Mouse (Mus musculus) kidney, postnatal 0 days (tissue): Measurements from ENCODE around the gene Npas3. TPM values are rescaled to one million over a fixed set of nuclear protein-coding genes. Genes with fewer than 3 reads are reported as not detected.
A peak's percentile ranks its signal among the peaks of the same experiment; 100 is the strongest.

Experiments used
- ATAC-seq: fragments of 200-750 bp; cut with Nextera tagmentation; replicated peaks from 2 replicates; pipeline ENCODE4 v1.8.0; 2017; ENCODE audit warnings: low read depth, moderate number of reproducible peaks, moderate TSS enrichment, moderate library complexity; ENCODE audit not compliant: low FRiP score
- DNase-seq: peaks from one replicate; pipeline ENCODE4 v3.0.0-alpha.2; 2016; ENCODE audit warnings: low spot score
- H3K27ac ChIP-seq: fragments of 300-500 bp; sonication (generic); 2 replicates; pipeline ENCODE4 v1.5.1; 2014; ENCODE audit warnings: mild to moderate bottlenecking
- H3K27me3 ChIP-seq: fragments of 300-500 bp; sonication (generic); 2 replicates; pipeline ENCODE4 v1.6.1; 2014; ENCODE audit warnings: low read length, mixed read lengths; ENCODE audit not compliant: insufficient read depth
- H3K36me3 ChIP-seq: fragments of 300-500 bp; sonication (generic); 2 replicates; pipeline ENCODE4 v1.6.1; 2014; ENCODE audit warnings: low read length, mixed read lengths; ENCODE audit not compliant: insufficient read depth
- H3K4me1 ChIP-seq: fragments of 300-500 bp; sonication (generic); replicated peaks from 2 replicates; pipeline ENCODE4 v1.6.1; 2014; ENCODE audit warnings: antibody characterized with exemption, low read length, mixed read lengths; ENCODE audit not compliant: insufficient read depth
- H3K4me2 ChIP-seq: fragments of 300-500 bp; sonication (generic); 2 replicates; pipeline ENCODE4 v1.6.1; 2014; ENCODE audit warnings: mild to moderate bottlenecking, low read length, moderate library complexity, mixed read lengths
- H3K4me3 ChIP-seq: fragments of 300-500 bp; sonication (generic); replicated peaks from 2 replicates; pipeline ENCODE4 v1.5.1; 2014; ENCODE audit warnings: low read depth, low read length
- H3K9ac ChIP-seq: fragments of 300-500 bp; sonication (generic); 2 replicates; pipeline ENCODE4 v1.6.1; 2014; ENCODE audit warnings: low read depth, low read length
- H3K9me3 ChIP-seq: fragments of 300-500 bp; sonication (generic); replicated peaks from 2 replicates; pipeline ENCODE4 v1.6.1; 2016; ENCODE audit warnings: low read length, inconsistent platforms, mixed read lengths
- CTCF ChIP-seq: IDR thresholded peaks from 2 replicates; pipeline ENCODE4 v1.5.1; 2016; ENCODE audit warnings: antibody characterized with exemption, low read depth, mild to moderate bottlenecking, moderate library complexity
- WGBS: fragments of 180-500 bp; shearing (Covaris S2); extraction: QIAGEN DNeasy Blood & Tissue Kit; methylation state at CpG from one replicate; pipeline ENCODE4 v1.1.7; 2014; 5-methylcytosine and 5-hydroxymethylcytosine counted together
- polyA plus RNA-seq: library from polyadenylated mRNA; unstranded; fragments of >200 nt; fragmentation: Nextera tagmentation; extraction: Ambion mirVana; gene quantifications from 2 replicates; pipeline ENCODE4 v1.2.1, GENCODE M21; 2015

The Npas3 gene
- polyA plus RNA-seq, 1 experiment from 2014 or later: 1.2 TPM

GRCm38 (mm10) chr12:53338349-53338948 lies 90.0 kb downstream of the Npas3 start:
- no peak for TF ChIP-seq CTCF
- no peak for ATAC-seq
- no peaks in the 10 kb centered on the region for H3K9me3 ChIP-seq
- no peaks in the 10 kb centered on the region for H3K27me3 ChIP-seq
- DNase-seq: peak; percentile 26
- 36% methylated on average over 14 of the region's 14 CpGs for WGBS
- no peak overlapping the region for H3K27ac ChIP-seq
- H3K4me1 ChIP-seq: no peaks in the 10 kb centered on the region
- H3K4me3 ChIP-seq: no peak overlapping the region
- H3K36me3 ChIP-seq: no peaks in the 10 kb centered on the region
- no peak overlapping the region for H3K4me2 ChIP-seq
- H3K9ac ChIP-seq: no peak overlapping the region

GRCm38 (mm10) chr12:53342741-53343140 lies 94.3 kb downstream of the Npas3 start:
- no peak overlapping the region for H3K4me2 ChIP-seq
- H3K27me3 ChIP-seq: no peaks in the 10 kb centered on the region
- no peak for TF ChIP-seq CTCF
- no peaks in the 10 kb centered on the region for H3K36me3 ChIP-seq
- H3K9me3 ChIP-seq: no peaks in the 10 kb centered on the region
- 49% methylated on average over 9 of the region's 9 CpGs for WGBS
- H3K4me1 ChIP-seq: no peaks in the 10 kb centered on the region
- DNase-seq: peak; percentile 26
- H3K9ac ChIP-seq: no peak overlapping the region
- no peak for ATAC-seq
- no peak overlapping the region for H3K27ac ChIP-seq
- no peak overlapping the region for H3K4me3 ChIP-seq

GRCm38 (mm10) chr12:53351860-53352259 lies 103.4 kb downstream of the Npas3 start:
- TF ChIP-seq CTCF: no peak
- Histone ChIP-seq H3K4me2 (no peak overlapping the region), H3K4me3 (no peak overlapping the region), H3K27ac (no peak overlapping the region), H3K4me1 (no peaks in the 10 kb centered on the region), H3K27me3 (no peaks in the 10 kb centered on the region), H3K9me3 (no peaks in the 10 kb centered on the region), H3K9ac (no peak overlapping the region), H3K36me3 (no peaks in the 10 kb centered on the region)
- ATAC-seq (no peak), DNase-seq (no peak)
- WGBS: 65% methylated on average over 7 of the region's 7 CpGs

GRCm38 (mm10) chr12:53365751-53366150 lies 117.3 kb downstream of the Npas3 start:
- DNase-seq (no peak), ATAC-seq (no peak)
- Histone ChIP-seq H3K36me3 (no peaks in the 10 kb centered on the region), H3K27ac (no peak overlapping the region), H3K4me2 (no peak overlapping the region), H3K27me3 (no peaks in the 10 kb centered on the region), H3K9ac (no peak overlapping the region), H3K9me3 (no peaks in the 10 kb centered on the region), H3K4me3 (no peak overlapping the region), H3K4me1 (no peaks in the 10 kb centered on the region)
- WGBS: 88% methylated on average over 5 of the region's 5 CpGs
- no peak for TF ChIP-seq CTCF

- H3K36me3 ChIP-seq: no peaks in the 10 kb centered on the region
- WGBS: 58% methylated on average over 8 of the region's 8 CpGs
- ATAC-seq: no peak
Observed at GRCm38 (mm10) chr12:53384851-53385250, 136.4 kb downstream of the Npas3 start.

GRCm38 (mm10) chr12:53405856-53406255 lies 157.4 kb downstream of the Npas3 start:
- no peak for TF ChIP-seq CTCF
- Histone ChIP-seq H3K4me1 (no peaks in the 10 kb centered on the region; the same call in 1 of the 2 replicates), H3K36me3 (no peaks in the 10 kb centered on the region), H3K27me3 (no peaks in the 10 kb centered on the region), H3K4me2 (no peak overlapping the region), H3K4me3 (no peak overlapping the region), H3K9me3 (no peaks in the 10 kb centered on the region), H3K9ac (no peak overlapping the region), H3K27ac (no peak overlapping the region)
- DNase-seq (no peak), ATAC-seq (no peak)
- 41% methylated on average over 4 of the region's 4 CpGs for WGBS

More at GRCm38 (mm10) chr12:53384851-53385250, 136.4 kb downstream of the Npas3 start:
- Histone ChIP-seq H3K4me2 (no peak overlapping the region), H3K9ac (no peak overlapping the region), H3K4me1 (no peaks in the 10 kb centered on the region), H3K27ac (no peak overlapping the region), H3K27me3 (no peaks in the 10 kb centered on the region), H3K4me3 (no peak overlapping the region), H3K9me3 (no peaks in the 10 kb centered on the region)
- no peak for TF ChIP-seq CTCF
- DNase-seq: no peak

- H3K27ac ChIP-seq: no peak overlapping the region
- H3K4me1 ChIP-seq: no peaks in the 10 kb centered on the region; the same call in 1 of the 2 replicates
- DNase-seq: peak; percentile 71
- no peak for TF ChIP-seq CTCF
- no peak overlapping the region for H3K4me2 ChIP-seq
- no peaks in the 10 kb centered on the region for H3K27me3 ChIP-seq
- H3K4me3 ChIP-seq: no peak overlapping the region
- H3K36me3 ChIP-seq: no peaks in the 10 kb centered on the region
- no peak for ATAC-seq
- no peaks in the 10 kb centered on the region for H3K9me3 ChIP-seq
- WGBS: 22% methylated on average over 3 of the region's 3 CpGs
- H3K9ac ChIP-seq: no peak overlapping the region
Observed at GRCm38 (mm10) chr12:53407776-53408175, 159.3 kb downstream of the Npas3 start.
